Mouse (Mus musculus): ENCODE measurements around the gene Plpp2.

DNA sequence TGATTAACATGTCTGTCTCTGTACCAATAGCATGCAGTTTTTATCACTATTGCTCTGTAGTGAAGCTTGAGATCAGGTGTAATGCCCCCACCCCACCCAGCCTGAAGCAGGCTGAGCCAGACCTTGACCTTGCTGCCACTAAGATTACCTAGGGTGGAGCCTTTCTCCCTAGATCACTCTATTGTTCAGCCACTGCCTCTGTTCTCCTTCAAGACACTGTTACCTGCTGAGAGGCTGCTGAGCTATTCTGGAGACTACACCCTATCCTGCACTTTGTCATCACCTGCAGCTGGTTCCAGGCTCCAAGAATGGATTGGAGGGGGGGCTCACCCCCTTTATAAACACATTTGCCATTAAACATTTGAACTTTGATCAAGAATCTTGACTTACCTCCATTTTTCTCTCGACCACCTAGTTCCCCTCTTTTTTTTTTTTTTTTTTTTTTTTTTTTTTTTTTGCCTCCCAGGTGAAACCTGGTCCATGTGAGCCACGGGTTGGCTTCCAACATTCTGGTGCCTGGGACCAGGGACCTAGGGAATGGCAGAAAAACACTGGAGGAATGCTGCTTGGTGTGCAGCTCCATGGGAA, 36.8 kb downstream of the Plpp2 start:
- TF ChIP-seq CTCF (IDR thresholded peaks at IDR 0.05; ENCODE audit: control insufficient read depth, insufficient read depth, low read length): no peak
- TF ChIP-seq POLR2A (IDR thresholded peaks at IDR 0.05; ENCODE audit: borderline replicate concordance, control insufficient read depth, low read depth, low read length): no peak

Measured in bone marrow, adult 2 months (tissue).